Mouse (Mus musculus): ENCODE data around the gene Cnot4. TPM values are rescaled to one million over a fixed set of nuclear protein-coding genes. Genes with fewer than 3 reads are reported as not detected.

Gene Cnot4
- polyA plus RNA-seq, 1 experiment from 2014 or later: 38.3 TPM

- H3K9me3 ChIP-seq: no peaks in the 10 kb centered on the region
- peaks cover 12% of the 10 kb centered on the region for H3K4me1 ChIP-seq (replicated peaks)
- H3K27me3 ChIP-seq: no peaks in the 10 kb centered on the region
- H3K4me2 ChIP-seq: peak within 1 kb of the TSS; percentile 41
- no peaks in the 10 kb centered on the region for H3K36me3 ChIP-seq
- H3K27ac ChIP-seq (replicated peaks): no peak within 1 kb of the TSS
- H3K9ac ChIP-seq: no peak within 1 kb of the TSS
- WGBS: 11% methylated on average over 20 of the region's 20 CpGs
- ATAC-seq (ENCODE audit: low read depth): 0 out of 2 replicates have a peak, but pooled peaks have one; percentile 59
- no peak within 1 kb of the TSS for H3K4me3 ChIP-seq
Measured at GRCm38 (mm10) chr6:34988081-34988761, 145.3 kb downstream of the Cnot4 start, which contains the start of gene Slc23a4. Slc23a4 (minus strand) TSS chr6:34988404.

DNA sequence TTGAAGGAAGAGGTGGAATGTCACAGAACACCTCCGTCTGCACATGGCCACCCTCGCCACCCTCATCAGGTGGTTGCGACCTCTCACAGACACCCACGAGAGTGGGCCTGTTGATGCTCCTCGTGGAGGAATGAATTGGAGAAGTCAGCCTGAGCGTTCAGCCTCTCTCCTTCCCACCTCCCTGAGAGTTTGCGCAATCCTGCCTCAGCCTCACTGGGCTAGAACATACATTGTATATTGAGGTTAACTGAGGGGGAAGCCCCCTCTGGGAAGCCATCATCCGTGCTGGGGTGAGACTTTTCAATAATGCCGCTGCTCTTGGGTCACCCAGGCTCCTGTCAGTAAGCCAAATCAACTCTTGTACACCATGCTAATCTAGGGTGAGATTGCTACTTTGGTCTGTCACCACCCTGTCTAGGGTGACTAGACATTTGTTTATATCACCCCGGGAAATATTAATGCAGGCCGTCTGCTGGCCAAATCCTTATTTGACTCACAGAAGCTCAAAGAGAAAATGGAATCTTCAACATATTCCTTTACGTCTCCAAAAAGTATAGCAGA lies 146.4 kb downstream of the Cnot4 start:
- WGBS: 90% methylated on average over 12 of the region's 12 CpGs
- Histone ChIP-seq H3K4me2 (no peak overlapping the region), H3K27ac (replicated peaks) (no peak overlapping the region), H3K4me1 (replicated peaks) (peaks cover 12% of the 10 kb centered on the region), H3K36me3 (no peaks in the 10 kb centered on the region), H3K27me3 (no peaks in the 10 kb centered on the region), H3K9me3 (no peaks in the 10 kb centered on the region), H3K4me3 (no peak overlapping the region), H3K9ac (no peak overlapping the region)
- no peak for ATAC-seq (ENCODE audit: low read depth)

DNA sequence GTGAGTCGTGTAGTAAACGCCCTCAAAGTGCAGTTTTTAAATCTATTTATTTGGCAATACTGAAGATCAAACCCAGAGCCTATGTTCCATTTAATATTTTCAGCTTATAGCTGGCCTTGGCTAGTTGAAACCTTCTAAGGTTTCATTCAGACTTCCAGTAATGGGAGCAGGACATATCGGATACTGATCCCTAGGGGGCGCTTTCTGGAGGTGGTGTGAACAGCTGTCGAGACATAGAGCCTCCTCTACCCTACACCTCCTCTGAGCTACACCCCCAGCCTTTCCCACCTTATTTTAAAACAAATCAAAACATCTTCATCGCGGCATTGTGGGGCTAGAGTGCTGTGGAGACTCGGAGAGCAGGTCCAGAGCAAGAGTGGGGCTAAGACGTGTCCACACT lies 152.9 kb downstream of the Cnot4 start:
- no peaks in the 10 kb centered on the region for H3K4me1 ChIP-seq (replicated peaks)
- ATAC-seq (ENCODE audit: low read depth): no peak
- 68% methylated on average over 9 of the region's 9 CpGs for WGBS
- no peak overlapping the region for H3K4me3 ChIP-seq
- H3K36me3 ChIP-seq: no peaks in the 10 kb centered on the region
- H3K9me3 ChIP-seq: no peaks in the 10 kb centered on the region
- no peak overlapping the region for H3K9ac ChIP-seq
- H3K27ac ChIP-seq (replicated peaks): no peak overlapping the region
- H3K4me2 ChIP-seq: no peak overlapping the region
- no peaks in the 10 kb centered on the region for H3K27me3 ChIP-seq

DNA sequence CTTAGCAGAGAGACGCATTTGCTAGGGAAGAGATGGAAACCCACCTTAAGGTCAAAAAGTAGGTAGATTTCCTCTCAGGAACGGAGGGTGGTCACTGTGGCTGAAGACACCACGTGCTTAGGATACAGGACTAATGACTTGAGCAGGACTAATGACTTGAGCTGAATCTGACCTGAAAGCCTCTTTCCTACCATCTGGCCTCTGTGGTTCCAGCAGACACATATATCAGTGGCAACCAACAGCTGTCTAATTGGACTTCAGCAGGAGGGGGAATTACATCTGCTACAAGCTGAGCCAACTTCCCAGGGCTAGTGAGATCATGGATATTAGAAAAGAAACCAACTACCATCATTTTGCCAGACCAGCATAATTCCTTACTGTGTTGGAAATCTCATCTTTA lies 154.2 kb downstream of the Cnot4 start:
- Histone ChIP-seq H3K4me2 (no peak overlapping the region), H3K9ac (no peak overlapping the region), H3K9me3 (no peaks in the 10 kb centered on the region), H3K27ac (replicated peaks) (no peak overlapping the region), H3K36me3 (no peaks in the 10 kb centered on the region), H3K27me3 (no peaks in the 10 kb centered on the region), H3K4me1 (replicated peaks) (no peaks in the 10 kb centered on the region), H3K4me3 (no peak overlapping the region)
- ATAC-seq (ENCODE audit: low read depth): no peak
- WGBS: 73% methylated on average over 3 of the region's 3 CpGs

Other genes with a start within 250 kb of the Cnot4 start
- gene Wdr91, start 222.8 kb downstream of the Cnot4 start, polyA plus RNA-seq (2015; fragmentation: Nextera tagmentation; extraction: Ambion mirVana): 12.8 and 13.6 TPM in 2 replicates
- not detected in 2 replicates for gene Stra8, start 213.6 kb downstream of the Cnot4 start, polyA plus RNA-seq (2015; fragmentation: Nextera tagmentation; extraction: Ambion mirVana)
- 0.56 TPM in 2 replicates for gene Slc23a4, start 145.3 kb downstream of the Cnot4 start, polyA plus RNA-seq (2015; fragmentation: Nextera tagmentation; extraction: Ambion mirVana)
- 21.3 and 23.5 TPM in 2 replicates for gene Nup205, start 43.7 kb upstream of the Cnot4 start, polyA plus RNA-seq (2015; fragmentation: Nextera tagmentation; extraction: Ambion mirVana)
- 1.3 and 2.1 TPM in 2 replicates for gene Slc13a4, start 174.4 kb upstream of the Cnot4 start, polyA plus RNA-seq (2015; fragmentation: Nextera tagmentation; extraction: Ambion mirVana)
- gene Fam180a, start 192.4 kb upstream of the Cnot4 start, polyA plus RNA-seq (2015; fragmentation: Nextera tagmentation; extraction: Ambion mirVana): 0.39 and 0.73 TPM in 2 replicates